Mouse (Mus musculus): Measurements from ENCODE around the gene Slc9c1.

DNA sequence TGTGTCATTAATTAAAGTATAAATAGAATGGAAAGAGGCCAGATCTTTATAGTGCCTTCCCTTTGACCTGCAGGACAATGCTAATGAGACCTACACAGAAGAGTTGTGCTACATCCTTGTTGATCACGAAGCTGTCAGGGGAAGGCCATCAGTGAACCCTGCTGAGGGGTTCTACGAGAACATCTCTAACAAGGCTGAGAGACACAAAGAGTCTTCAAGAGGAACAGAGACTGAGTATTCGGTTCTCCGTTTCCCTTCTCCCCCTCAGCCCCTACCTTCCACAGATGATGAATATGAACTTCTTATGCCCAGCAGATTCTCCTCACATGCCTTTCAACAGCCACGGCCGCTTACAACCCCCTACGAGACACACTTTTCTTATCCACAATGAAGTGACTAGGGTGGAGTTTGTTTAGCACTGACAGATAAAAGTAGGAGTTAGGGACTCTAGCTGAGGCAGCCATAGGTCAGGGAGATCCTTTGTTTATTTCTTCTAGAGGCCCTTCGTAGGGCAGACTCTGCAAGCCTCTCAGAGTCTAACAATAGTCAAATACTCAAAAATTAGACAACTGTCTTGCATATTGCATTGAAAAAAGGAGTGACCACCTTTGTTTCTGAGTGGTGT is 84.8 kb downstream of the Slc9c1 start:
- no peak for TF ChIP-seq CTCF (conservative IDR thresholded peaks at IDR 0.05; ENCODE audit: low read length)
- TF ChIP-seq NANOG (IDR thresholded peaks at IDR 0.05; ENCODE audit: borderline replicate concordance, low read length), result no peak
- no peak for TF ChIP-seq POU5F1 (IDR thresholded peaks at IDR 0.05; ENCODE audit: borderline replicate concordance, low read length)

Data from E14TG2a.4 (cell line).